Mouse (Mus musculus) embryonic facial prominence, embryonic 15.5 days (tissue): ENCODE results near the gene Cela3b. TPM values are rescaled to one million over a fixed set of nuclear protein-coding genes. Genes with fewer than 3 reads are reported as not detected.

Experiments
- ATAC-seq: fragments of 200-750 bp; cut with Nextera tagmentation; 2 replicates; pipeline ENCODE4 v1.8.0; 2017; ENCODE audit warnings: low read depth, moderate TSS enrichment; ENCODE audit not compliant: insufficient number of reproducible peaks, low FRiP score, low TSS enrichment
- H3K27ac ChIP-seq: fragments of 300-500 bp; sonication (generic); replicated peaks from 2 replicates; pipeline ENCODE4 v1.5.1; 2015; ENCODE audit warnings: mild to moderate bottlenecking, inconsistent platforms
- H3K27me3 ChIP-seq: fragments of 300-500 bp; sonication (generic); 2 replicates; pipeline ENCODE4 v1.6.1; 2015; ENCODE audit warnings: inconsistent platforms
- H3K36me3 ChIP-seq: fragments of 300-500 bp; sonication (generic); 2 replicates; pipeline ENCODE4 v1.6.1; 2015; ENCODE audit warnings: mild to moderate bottlenecking, inconsistent platforms
- H3K4me1 ChIP-seq: fragments of 300-500 bp; sonication (generic); 2 replicates; pipeline ENCODE4 v1.6.1; 2015; ENCODE audit warnings: inconsistent platforms
- H3K4me2 ChIP-seq: fragments of 300-500 bp; sonication (generic); replicated peaks from 2 replicates; pipeline ENCODE4 v1.6.1; 2015; ENCODE audit warnings: mild to moderate bottlenecking, inconsistent platforms
- H3K4me3 ChIP-seq: fragments of 300-500 bp; sonication (generic); replicated peaks from 2 replicates; pipeline ENCODE4 v1.5.1; 2015; ENCODE audit warnings: mild to moderate bottlenecking, inconsistent platforms
- H3K9ac ChIP-seq: fragments of 300-500 bp; sonication (generic); 2 replicates; pipeline ENCODE4 v1.6.1; 2015; ENCODE audit warnings: inconsistent platforms
- H3K9me3 ChIP-seq: fragments of 300-500 bp; sonication (generic); replicated peaks from 2 replicates; pipeline ENCODE4 v1.6.1; 2016; ENCODE audit warnings: inconsistent platforms
- WGBS: fragments of 180-500 bp; shearing (Covaris S2); methylation state at CpG from one replicate; pipeline ENCODE4 v1.1.7; 2015; 5-methylcytosine and 5-hydroxymethylcytosine counted together
- polyA plus RNA-seq: library from polyadenylated mRNA; unstranded; fragments of >200 nt; fragmentation: Nextera tagmentation; extraction: Ambion mirVana; gene quantifications from 2 replicates; pipeline ENCODE4 v1.2.1, GENCODE M21; 2015

Cela3b gene
- polyA plus RNA-seq, 1 experiment from 2014 or later, result not detected

DNA sequence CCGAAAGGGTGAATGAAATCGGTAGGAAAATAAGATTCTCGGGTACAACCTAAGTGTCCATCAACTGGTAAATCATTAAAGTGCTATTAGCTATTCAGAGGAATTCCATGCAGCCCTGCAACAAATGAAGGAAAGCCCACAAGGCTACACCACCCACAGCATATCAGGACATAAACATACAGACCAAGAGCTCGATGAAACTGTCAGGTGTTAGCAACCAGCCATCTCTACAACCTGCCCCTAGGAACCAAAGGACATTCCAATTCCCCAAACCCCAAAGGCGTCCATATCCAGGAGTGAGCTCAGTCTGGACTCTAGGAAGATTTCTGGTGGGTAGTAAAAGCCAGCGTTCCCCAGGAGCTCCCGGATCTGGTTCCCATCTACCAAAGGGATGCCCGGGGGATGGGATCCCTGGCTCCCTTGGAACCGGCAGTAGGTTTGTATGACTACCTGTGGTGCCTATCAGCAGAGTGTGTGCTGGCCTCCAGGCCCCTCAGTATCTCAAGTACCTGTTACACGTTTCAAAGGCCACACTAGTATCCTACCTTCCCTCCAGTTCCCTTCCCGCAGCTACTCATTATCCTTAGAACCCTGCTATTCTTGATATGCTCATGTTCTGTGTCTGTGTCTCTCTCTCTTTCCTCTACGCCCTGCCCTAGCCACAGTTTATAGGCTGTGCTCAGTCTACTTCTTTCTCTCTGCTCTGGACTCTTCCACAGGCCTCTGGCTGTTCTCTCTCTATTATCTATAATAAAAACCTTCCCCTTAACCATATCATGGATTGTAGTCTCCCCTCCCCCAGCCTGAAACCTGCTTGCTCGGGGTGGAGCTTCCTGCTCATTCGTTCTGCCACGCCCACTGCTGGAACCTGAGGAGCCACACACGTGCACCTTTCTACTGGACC lies 49.4 kb downstream of the Cela3b start:
- Histone ChIP-seq H3K9ac (no peak overlapping the region), H3K4me1 (peaks cover 4% of the 10 kb centered on the region; the same call in 1 of the 2 replicates), H3K36me3 (no peaks in the 10 kb centered on the region), H3K27me3 (no peaks in the 10 kb centered on the region), H3K27ac (no peak overlapping the region), H3K4me3 (no peak overlapping the region), H3K9me3 (no peaks in the 10 kb centered on the region), H3K4me2 (no peak overlapping the region)
- ATAC-seq, result no peak
- WGBS, result 34% methylated on average over 15 of the region's 16 CpGs

DNA sequence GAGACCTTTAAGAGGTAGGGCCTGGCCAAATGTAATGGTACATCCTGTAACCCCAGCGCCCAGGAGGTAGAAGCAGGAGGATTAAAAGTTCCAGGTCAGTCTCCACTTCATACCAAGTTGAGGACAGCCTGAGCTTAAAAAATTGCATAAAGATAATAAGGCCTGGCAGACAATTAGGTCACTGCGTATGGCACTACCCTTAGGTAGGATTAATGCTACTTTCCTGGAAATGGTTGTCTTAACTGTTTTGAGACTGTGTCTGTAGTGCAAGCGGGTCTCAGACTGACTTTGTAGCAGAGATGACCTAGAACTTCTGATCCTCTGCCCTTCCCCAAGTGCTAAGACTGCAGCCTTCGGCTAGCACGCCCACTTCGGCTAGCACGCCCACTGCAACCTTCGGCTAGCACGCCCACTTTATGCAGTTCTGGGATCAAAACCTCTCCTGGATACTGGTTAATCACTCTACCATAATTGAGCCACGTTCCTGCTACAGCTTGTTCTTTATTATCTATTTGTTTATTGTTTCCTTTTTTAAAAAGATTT lies 50.6 kb downstream of the Cela3b start:
- H3K4me1 ChIP-seq, result peaks cover 12% of the 10 kb centered on the region
- no peaks in the 10 kb centered on the region for H3K27me3 ChIP-seq
- ATAC-seq, result no peak
- no peaks in the 10 kb centered on the region for H3K9me3 ChIP-seq
- no peak overlapping the region for H3K9ac ChIP-seq
- 84% methylated on average over 10 of the region's 10 CpGs for WGBS
- H3K4me3 ChIP-seq, result no peak overlapping the region
- no peak overlapping the region for H3K27ac ChIP-seq
- H3K36me3 ChIP-seq, result no peaks in the 10 kb centered on the region
- H3K4me2 ChIP-seq, result no peak overlapping the region

DNA sequence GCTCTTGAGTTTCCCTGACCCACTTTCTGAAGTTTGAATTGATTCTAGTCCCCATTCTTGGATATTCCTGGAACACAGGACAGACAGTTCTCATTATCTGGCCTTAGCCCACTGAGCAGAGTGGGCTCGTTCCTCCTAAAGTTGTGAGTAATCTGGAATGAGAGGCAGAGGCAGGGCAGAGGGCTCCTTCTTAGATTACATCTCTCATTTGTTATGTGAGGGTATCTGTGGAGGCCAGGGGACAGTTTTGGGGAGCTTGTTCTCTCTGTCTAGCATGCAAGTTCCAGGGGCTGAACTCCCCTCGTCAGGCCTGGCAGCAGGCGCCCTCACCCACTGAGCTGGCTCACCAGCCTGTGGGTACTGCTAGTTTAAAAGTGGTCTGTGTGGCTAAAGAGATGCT lies 51.3 kb downstream of the Cela3b start:
- Histone ChIP-seq H3K27me3 (no peaks in the 10 kb centered on the region), H3K36me3 (no peaks in the 10 kb centered on the region), H3K27ac (no peak overlapping the region), H3K4me3 (no peak overlapping the region), H3K9ac (no peak overlapping the region), H3K4me2 (no peak overlapping the region), H3K9me3 (no peaks in the 10 kb centered on the region), H3K4me1 (peaks cover 12% of the 10 kb centered on the region)
- no peak for ATAC-seq
- WGBS, result 68% methylated on average over 3 of the region's 3 CpGs

- Histone ChIP-seq H3K27me3 (no peaks in the 10 kb centered on the region), H3K4me3 (no peak overlapping the region), H3K4me1 (peaks cover 18% of the 10 kb centered on the region), H3K36me3 (no peaks in the 10 kb centered on the region), H3K4me2 (no peak overlapping the region), H3K27ac (no peak overlapping the region), H3K9me3 (no peaks in the 10 kb centered on the region), H3K9ac (no peak overlapping the region)
- no peak for ATAC-seq
- 79% methylated on average over 4 of the region's 4 CpGs for WGBS
Measured at GRCm38 (mm10) chr4:137377526-137378304, 52.6 kb downstream of the Cela3b start.

DNA sequence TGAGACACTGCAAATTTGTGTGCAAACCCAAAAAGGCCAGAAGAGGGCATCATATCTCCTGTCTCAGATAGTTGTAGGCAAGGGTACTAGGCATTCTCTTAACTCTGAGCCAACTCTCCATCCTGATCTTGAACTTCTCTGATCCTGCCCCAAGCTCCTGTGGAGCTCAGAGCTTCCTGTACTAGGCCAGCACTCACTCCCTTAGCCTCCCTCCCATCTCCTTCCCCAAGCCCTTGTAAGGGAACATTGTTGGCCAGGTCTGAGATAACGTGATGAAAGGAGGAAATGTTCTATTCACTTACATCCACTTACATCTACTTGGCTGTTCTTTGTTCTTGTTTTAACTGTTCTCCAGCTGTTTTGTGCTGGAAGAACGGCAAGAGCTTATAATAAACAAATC lies 53.6 kb downstream of the Cela3b start:
- no peak overlapping the region for H3K4me3 ChIP-seq
- no peak overlapping the region for H3K4me2 ChIP-seq
- H3K4me1 ChIP-seq, result peaks cover 18% of the 10 kb centered on the region
- H3K9me3 ChIP-seq, result no peaks in the 10 kb centered on the region
- H3K36me3 ChIP-seq, result no peaks in the 10 kb centered on the region
- H3K27me3 ChIP-seq, result no peaks in the 10 kb centered on the region
- ATAC-seq, result no peak
- H3K9ac ChIP-seq, result no peak overlapping the region
- WGBS, result 71% methylated on average over 2 of the region's 2 CpGs
- H3K27ac ChIP-seq, result no peak overlapping the region

DNA sequence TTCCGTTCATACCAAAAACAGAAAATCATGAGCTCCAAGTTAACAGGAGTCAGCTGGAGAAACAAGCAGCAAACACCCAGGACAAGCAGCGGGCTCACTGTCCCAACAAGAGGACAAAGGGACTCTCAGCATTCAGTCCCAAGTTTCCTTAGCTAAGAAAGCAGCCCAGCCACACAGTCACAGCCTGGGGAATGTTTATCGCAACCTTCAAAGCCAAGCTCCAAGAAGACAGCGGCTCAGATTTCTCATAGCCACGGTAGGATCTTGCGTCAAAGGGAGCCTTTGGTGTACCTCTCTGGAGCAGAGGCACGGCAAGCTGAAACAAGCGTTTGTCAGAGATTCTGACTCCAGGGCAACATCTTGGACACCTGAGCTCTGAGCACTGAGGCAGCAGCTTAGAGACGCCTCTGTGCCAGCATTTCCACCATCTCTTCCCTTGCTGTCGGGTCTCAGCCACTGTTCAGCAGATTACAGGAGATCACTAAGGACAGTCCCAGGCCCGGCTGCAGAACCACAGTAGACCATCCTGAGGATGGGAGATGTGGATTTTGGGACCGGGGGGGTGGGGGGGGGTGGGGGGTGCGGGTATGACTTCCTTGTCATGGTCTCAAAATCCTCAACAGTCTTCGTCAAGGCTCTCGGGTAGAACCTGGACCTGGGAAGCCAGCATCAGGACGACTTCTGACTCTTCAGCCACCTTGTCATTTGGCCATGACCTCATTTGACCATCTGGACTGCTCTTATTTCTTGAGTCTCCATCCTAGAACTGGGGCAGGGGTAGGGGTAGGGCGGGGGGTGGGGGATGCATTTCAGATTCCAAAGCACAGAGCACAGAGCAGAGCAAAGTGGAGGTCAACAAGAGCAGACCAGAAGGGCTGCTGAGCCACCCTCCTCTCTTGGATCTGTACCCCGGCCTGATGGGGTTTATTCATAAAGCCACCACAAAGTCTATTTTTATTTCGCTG lies 54.7 kb downstream of the Cela3b start:
- Histone ChIP-seq H3K36me3 (no peaks in the 10 kb centered on the region), H3K4me2 (no peak overlapping the region), H3K4me1 (peaks cover 15% of the 10 kb centered on the region; the same call in 1 of the 2 replicates), H3K9me3 (no peaks in the 10 kb centered on the region), H3K27me3 (no peaks in the 10 kb centered on the region), H3K27ac (peak overlapping the region; percentile 68), H3K9ac (no peak overlapping the region), H3K4me3 (no peak overlapping the region)
- 0 out of 2 replicates have a peak, but pooled peaks have one; percentile 35 for ATAC-seq
- WGBS, result 28% methylated on average over 18 of the region's 19 CpGs

DNA sequence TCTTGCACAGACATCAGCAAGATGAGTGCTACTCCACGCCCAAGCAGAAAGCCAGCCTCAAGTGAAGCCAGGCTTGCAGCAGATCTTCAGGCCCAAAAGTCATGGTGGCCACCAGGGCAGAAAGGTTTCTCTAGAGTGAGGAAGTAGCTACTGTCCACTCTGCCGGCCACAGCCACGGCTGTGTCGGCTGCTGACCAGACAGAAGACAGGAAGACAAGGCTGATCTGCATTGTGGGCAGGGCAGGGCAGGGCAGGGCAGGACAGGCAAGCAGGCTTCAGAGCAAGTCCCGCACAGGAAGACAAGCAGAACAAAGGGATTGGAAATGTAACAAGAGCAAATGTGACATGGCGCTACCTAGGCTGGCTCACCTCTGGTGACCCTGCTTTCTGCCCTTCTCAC lies 56.6 kb downstream of the Cela3b start:
- peaks cover 24% of the 10 kb centered on the region for H3K4me1 ChIP-seq
- H3K36me3 ChIP-seq, result no peaks in the 10 kb centered on the region
- no peaks in the 10 kb centered on the region for H3K9me3 ChIP-seq
- no peak for ATAC-seq
- 52% methylated on average over 6 of the region's 6 CpGs for WGBS
- no peak overlapping the region for H3K4me3 ChIP-seq
- no peak overlapping the region for H3K9ac ChIP-seq
- no peak overlapping the region for H3K4me2 ChIP-seq
- H3K27ac ChIP-seq, result peak overlapping the region; percentile 17; the same call in 1 of the 2 replicates
- H3K27me3 ChIP-seq, result no peaks in the 10 kb centered on the region

DNA sequence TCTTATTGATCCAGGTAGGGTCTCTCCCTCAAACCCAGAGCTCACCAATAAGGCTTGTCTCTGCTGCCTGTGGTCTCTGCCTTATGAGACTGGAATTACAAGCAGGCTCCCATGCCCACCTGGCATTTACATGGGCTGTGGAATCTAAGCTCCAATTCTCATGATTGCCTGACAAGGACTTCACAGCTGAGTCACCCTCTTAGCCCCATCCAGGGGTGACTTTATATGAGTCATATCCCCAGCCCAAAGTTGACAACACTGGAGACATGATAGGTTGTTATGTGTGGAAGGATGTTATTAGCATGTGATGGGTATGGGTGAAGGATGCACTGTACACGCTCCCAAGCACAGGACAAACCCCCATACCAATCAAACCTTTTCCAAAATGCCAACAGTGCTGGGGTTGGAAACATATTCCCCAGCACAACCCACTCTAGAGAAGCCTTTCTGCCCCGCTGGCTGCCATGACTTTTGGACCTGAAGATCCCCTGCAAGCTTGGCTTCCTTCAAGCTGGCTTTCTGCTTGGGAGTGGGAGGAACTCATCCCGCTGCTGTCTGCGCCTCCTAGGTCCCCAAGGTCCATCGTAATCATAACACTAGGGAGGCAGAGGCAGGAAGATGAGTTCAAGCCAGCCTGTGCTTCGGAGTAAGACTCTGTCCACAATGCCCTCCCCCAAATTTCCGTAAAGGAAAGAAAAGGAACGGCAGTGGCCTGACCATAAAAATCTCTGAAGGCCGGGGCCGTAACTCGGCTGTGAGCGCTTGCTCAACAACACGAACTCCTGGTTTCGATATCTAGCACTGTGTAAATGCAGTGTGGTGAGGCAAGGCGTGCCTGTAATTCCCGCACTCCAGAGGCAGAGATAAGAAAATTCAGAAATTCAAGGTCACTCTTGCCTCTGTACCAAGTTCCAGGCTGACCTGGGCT lies 58.5 kb downstream of the Cela3b start:
- no peaks in the 10 kb centered on the region for H3K27me3 ChIP-seq
- no peak overlapping the region for H3K4me2 ChIP-seq
- no peak for ATAC-seq
- no peak overlapping the region for H3K9ac ChIP-seq
- WGBS, result 84% methylated on average over 16 of the region's 16 CpGs
- H3K27ac ChIP-seq, result no peak overlapping the region
- H3K4me1 ChIP-seq, result peaks cover 38% of the 10 kb centered on the region
- H3K9me3 ChIP-seq, result no peaks in the 10 kb centered on the region
- no peak overlapping the region for H3K4me3 ChIP-seq
- H3K36me3 ChIP-seq, result no peaks in the 10 kb centered on the region
